Mouse (Mus musculus) forebrain, embryonic 13.5 days (tissue): ENCODE measurements around the gene Lelp1. TPM values are rescaled to one million over a fixed set of nuclear protein-coding genes. Genes with fewer than 3 reads are reported as not detected.

ENCODE experiments used
- polyA plus RNA-seq: library from polyadenylated mRNA; unstranded; fragments of >200 nt; fragmentation: Nextera tagmentation; extraction: Ambion mirVana; gene quantifications from 2 replicates; pipeline ENCODE4 v1.2.1, GENCODE M21; 2015

The Lelp1 gene
- polyA plus RNA-seq, 1 experiment from 2014 or later: not detected

Other genes starting within 250 kb of the Lelp1 start
- not detected in 2 replicates for gene Pglyrp3, start 128.2 kb downstream of the Lelp1 start, polyA plus RNA-seq
- gene Lor, start 59.6 kb downstream of the Lelp1 start, polyA plus RNA-seq: 0.81 and 1.3 TPM in 2 replicates
- gene Prr9, start 18.8 kb downstream of the Lelp1 start, polyA plus RNA-seq: not detected in 2 replicates
- not detected in 2 replicates for gene Sprr2a1, start 73.1 kb upstream of the Lelp1 start, polyA plus RNA-seq
- gene Sprr2a2, start 73.2 kb upstream of the Lelp1 start, polyA plus RNA-seq: not detected in 2 replicates
- gene Sprr2a3, start 142.7 kb upstream of the Lelp1 start, polyA plus RNA-seq: not detected in 2 replicates
- gene Sprr2b, start 173.9 kb upstream of the Lelp1 start, polyA plus RNA-seq: not detected in 2 replicates
- not detected in 2 replicates for gene Sprr2d, start 196.4 kb upstream of the Lelp1 start, polyA plus RNA-seq
- not detected in 2 replicates for gene Sprr2e, start 209.4 kb upstream of the Lelp1 start, polyA plus RNA-seq
- not detected in 2 replicates for gene Sprr2f, start 222.4 kb upstream of the Lelp1 start, polyA plus RNA-seq
- not detected in 2 replicates for gene Sprr2h, start 242.9 kb upstream of the Lelp1 start, polyA plus RNA-seq